Mouse (Mus musculus): Measurements from ENCODE around the gene Tenm3.

Gene Tenm3

DNA sequence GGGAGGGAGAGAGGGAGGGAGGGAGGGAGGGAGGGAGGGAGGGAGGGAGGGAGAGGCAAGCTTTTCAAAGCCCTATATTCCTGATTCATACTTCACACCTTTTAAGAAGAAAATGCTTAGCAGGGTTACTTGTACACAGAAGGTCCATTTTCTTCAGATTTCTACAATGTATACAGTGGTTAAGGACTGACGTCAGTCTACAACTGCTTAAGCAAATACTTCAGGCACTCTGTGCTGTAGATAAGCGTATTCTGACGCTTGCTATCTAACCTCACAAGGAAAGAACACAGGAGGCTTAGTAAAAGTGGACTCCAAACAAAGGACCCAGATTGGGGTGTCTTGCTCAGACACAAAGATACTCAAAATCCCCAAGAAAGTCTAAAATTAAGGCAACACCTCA, 34.6 kb downstream of the Tenm3 start:
- DNase-seq (ENCODE audit: low spot score): no peak

DNA sequence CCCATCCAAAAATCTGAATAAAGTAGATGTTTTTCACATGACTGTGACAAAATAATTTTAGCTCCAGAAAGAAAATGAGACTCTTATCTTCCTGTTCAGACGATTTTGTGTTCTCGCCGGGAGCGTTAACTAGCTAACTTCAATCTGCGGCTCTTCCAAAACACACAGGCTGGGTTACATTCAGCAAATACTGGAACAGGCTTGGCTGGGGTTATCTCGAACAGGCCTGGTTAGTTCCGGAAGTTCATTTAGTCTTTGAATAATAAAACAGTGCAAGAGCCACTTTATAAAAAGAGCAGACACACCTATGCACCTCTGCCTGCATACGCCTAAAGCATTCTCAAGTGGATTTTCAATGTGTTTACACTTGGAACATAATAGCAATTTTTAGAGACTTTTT, 40.7 kb downstream of the Tenm3 start:
- no peak for DNase-seq (ENCODE audit: low spot score)

DNA sequence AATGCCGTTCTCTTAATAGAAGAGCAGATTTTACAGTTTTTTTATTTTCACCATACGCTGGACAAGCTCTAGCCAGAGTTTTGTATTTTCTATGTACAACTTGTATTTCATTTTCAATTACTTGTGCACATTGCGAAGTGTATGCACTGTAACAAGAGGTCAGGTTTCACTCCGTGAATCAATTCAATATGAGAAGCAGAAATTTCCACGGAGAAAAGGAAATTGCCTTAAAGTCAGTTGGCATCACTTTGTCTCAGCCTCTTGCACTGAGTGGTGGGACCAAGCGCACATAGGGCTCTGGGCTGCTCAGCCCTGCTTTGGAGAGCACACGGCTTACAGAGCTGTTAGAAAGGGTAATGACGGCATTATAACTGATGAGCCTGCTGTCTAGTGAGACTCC, 41.5 kb downstream of the Tenm3 start:
- DNase-seq (ENCODE audit: low spot score): no peak

DNA sequence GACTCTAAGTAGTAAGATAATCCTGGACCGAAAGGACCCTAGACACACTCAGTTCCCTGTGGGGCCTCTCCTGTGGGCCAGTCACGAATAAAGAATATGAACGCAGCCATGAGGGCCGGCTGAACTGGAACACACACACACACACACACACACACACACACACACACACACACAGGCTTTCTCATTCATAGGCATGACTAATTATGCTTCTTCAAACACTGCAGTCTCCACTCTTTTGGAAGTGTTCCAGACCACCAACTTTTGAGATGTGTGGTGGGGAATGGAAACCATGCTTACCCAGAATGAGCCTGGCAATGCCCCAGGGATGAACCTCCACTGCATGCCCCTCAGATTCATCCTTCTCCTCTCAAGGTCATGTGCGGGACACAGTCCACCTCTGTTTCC, 45.8 kb downstream of the Tenm3 start:
- no peak for DNase-seq (ENCODE audit: low spot score)

DNA sequence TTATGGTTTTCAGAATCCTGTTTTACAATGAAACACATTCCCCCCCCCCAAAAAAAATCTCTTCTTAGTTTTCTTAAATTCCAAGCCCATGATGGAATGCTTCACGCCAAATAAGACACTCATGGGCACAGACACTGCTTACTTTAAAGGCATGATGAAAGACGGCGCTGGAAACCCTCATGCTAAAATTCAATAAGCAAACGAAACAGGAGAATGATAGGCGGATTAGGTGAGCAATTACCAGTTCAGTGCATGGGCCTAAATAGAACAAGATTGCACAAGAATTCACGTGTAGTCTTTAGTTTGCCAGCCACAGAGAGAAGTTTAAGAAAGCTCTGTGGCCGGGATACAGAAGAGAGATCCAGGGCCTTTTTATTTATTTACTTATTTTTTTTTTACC, 49.5 kb downstream of the Tenm3 start:
- DNase-seq (ENCODE audit: low spot score): no peak

DNA sequence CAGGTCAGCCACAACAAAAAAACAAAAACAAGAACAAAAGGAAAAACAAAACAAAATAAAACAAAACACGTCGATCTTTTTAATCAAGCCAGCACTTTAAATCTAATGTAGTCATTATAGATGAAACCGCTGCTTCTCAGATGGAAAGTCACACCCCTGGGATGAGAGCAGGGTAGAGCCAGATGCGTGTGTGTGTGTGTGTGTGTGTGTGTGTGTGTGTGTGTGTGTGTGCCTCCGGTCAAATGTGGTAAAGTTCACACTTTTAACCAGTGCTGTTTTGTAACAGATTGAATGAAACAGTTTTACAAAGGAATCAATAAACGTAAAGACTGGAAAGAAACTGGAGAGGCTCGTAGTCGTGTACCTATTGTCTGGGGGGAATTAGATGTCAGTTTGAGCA, 50.0 kb downstream of the Tenm3 start:
- DNase-seq (ENCODE audit: low spot score): no peak

DNA sequence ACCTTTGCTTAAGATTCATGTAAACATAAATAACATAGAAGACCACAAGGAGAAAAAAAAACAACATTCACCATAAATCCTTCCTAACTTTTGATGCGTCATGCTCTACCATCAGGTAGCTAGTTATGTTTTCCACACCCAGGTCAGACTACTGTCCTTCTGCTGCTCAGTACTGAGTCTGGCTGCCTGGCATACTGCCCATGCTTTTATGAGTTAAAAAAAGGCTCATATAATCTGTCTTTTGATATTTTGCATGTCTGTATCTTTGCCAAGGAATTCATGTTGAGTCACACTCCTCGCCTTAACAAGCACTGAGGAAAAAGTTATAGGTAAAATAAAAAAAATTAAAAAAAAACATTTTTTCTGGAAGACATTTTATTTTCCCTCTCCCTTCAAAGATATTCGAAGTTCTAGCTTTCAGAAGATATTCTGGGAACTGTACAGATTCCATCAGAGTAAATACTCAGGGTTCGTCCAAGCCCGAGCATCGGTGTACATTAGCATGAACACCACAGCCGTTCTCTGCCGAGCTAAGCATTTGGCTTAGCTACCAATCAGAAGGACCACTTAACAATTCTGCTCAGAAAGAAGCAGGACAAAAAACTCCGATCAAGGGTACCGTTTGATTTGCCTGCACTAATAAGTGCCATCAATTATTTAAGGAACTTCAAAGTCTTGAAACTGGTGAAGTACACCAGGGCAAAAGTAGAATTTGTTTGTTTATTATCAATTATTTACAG, 51.0 kb downstream of the Tenm3 start:
- DNase-seq (ENCODE audit: low spot score): no peak

DNA sequence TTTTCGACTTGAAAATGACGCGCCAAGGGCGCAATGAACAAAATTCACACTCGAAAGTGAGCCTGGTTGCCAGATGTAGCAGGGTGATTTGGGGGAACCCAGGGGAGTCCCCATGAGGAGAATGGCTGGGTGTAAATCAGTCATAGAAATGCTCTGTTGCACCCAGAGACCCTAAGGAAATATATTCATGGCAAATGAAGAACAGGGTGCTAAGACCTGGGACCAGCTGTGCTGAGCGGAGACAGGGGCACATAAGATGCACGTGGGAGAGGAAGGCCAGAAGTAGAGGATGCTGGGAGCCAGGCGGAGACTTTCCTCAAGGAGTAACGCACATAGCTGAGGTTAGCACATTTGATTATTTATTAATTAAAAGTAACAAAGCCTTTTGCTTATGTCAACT, 60.4 kb downstream of the Tenm3 start:
- DNase-seq (ENCODE audit: low spot score): no peak

DNA sequence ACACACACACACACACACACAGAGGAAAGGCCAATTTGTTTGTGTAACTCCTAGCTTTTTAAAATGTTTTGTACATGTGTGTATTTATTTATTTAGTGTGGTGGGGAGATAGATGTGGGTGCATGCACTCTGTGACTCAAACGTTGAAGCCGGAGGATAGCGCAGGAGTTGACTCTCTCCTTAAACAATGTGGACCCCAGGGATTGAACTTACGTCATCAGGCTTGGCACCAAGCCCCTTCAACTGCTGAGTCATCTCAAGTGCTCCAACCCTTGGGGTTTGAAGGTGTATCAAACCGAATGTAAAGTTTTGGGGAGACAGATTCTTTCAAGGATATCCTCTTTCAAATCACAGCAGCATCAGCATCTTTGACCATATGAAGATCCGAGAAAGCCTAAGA, 63.1 kb downstream of the Tenm3 start:
- no peak for DNase-seq (ENCODE audit: low spot score)

DNA sequence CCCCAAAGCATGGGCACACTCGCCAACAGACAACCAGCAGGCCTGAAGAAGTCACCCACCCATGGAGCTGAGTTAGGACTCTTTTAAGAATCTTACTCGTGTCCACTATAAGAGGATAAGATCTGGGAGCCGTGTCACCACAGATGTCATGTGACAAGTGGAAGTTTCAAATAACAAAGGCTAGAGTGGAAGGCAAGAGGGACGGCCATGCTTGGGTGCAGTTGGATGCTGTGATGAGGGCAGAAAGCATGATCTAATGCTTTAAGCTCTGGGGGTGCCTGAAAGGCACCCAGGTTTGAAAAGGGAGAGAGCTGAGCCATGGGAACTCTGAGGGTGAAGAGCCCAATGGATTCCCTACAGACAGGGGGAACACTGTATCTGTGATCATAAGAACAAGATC, 64.6 kb downstream of the Tenm3 start:
- no peak for DNase-seq (ENCODE audit: low spot score)

DNA sequence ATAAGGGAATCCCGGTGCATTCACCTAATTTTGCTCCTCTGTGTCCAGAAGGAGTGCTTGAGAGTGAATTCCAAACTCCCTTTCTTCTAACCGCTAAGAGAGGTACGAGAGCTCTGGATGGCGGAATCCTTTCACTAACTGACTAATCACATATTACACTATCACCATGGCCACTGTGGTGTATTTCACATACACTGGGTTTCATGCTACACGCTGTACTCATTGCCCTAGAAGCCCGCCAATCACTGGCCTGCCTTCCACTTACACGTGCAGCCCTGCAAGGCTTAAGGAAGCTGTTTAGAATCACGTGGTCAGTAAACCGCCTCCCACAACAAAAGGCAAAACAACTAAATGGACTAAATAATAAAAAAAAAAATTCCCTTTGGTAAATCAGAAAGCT, 67.7 kb downstream of the Tenm3 start:
- DNase-seq (ENCODE audit: low spot score): no peak

DNA sequence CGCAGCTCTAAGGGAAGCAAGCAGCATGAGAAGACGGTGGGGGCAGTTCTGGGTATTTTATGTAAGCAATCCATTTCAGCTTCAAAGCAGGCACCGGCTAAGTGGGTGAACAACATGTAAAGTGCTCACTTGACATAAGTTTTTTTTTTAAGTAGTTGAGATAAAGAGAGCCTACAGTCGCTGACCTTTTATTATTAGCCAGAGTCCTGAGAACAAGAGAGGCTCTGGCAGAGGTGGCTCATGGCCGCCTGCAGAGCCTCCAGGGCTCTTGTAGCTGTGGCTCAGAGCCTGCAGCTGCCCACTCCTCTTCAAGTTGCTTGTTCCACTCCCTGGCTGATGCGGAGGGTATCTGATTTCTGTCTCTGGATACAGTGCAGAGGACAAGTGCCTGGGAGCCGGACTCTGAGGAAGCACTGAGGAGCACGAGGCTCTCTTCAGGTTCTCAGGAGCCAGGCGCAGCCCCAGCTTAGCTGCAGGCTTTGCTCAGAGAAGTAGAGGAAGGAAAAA, 68.2 kb downstream of the Tenm3 start:
- DNase-seq (ENCODE audit: low spot score): no peak

DNA sequence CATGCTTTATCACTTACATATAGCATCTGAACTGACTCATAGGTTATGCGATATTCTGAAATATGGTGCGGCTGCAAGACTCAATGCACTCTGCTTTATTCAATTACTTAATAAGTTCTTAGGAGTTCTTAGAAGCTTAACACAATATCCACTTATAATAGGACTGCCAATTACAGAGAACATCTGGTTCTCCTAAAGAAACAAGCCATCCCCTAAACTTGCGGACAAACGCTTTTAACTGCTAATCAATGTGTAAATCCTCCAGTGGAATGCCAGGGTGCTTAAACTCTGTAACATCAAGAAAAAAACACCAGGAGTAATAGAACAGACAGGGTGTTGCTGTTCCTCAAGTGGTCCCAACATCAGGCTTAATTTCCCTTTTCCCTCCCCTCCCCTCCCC, 68.9 kb downstream of the Tenm3 start:
- no peak for DNase-seq (ENCODE audit: low spot score)

DNA sequence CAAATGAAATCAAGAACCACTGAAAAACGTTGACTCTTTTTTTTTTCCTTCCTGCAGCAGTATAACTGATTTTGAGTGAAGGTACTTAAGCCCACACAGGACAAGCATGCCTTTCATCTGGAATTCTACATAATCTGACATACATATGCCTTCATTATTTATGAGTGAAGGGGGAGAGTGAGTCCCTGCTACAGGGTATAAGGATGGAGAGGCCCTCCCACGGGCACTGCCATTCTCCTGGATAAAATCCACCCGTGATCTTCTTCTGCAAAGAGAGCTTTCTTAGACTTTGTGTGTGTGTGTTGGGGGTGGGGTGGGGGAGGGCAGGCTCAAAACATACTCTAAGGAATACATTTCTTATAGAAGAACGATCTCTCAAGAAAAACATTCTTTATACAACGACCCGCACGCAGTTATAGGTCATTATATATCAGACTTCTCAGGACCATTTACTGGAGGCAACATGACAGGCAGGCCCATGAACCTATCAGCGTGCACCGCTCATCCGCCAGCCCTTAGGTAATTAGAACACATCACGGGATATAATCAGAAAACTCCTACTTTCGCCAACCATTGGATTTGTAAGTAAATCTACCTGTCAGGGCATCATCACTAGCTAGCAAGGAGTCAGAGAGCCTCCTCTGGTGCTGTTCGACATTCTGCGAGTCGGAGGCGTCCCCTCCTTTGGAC, 77.1 kb downstream of the Tenm3 start:
- DNase-seq (ENCODE audit: low spot score): no peak

DNA sequence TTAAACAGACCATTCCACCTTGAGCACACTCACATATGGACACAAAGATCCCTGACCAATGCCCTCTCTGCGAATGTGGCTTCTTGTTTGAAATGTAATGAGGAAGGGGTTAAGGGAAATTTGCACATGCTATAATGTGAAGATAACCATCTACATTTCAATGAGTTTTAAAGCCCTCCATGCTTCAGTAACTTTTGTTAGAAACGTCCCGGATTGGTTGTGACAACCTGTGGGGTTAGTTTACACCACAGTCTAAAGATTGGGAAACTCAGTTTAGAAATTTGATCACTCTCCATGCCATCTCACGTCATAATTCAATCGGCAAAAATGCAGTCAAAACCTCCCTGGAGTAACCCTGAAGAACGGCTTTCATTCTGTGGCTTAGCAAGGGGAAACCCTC, 78.5 kb downstream of the Tenm3 start:
- DNase-seq (ENCODE audit: low spot score): no peak

DNA sequence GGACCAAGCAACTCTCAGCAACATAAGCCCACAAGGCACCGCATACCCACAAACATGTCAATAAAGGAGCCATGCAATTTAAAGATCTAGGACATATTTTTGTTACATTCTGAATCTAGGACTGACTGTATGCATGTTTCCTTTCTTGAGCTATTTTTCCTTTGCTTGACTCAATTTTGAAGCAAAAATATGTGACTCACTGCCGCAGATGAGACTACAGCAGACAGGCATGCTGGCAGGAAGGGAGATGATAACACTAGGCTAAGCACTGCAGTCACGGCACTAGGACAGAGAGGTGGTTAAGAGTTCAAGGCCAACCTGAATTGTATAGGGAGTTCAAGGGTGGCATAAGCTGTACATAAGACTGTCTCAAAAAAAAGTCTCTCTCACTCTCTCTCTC, 79.7 kb downstream of the Tenm3 start:
- DNase-seq (ENCODE audit: low spot score): no peak

DNA sequence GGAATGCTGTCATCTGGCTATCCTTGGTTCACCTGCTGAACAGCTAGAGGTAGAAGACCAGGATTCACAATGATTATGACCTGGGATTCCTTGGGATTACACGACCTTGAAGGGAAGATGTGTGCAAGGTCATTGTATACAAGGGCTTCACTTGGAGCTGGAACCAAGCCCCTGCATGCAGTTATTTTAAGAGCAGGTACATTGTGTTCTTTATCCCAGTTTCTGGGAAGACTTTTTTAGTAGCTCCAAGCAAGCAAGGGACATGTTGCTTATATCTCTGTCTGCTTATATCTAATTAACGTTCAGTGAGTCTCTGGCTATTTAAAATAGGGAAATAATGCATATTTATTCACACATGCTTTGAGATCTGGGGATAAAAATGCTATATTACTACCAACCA, 86.9 kb downstream of the Tenm3 start:
- DNase-seq (ENCODE audit: low spot score): no peak

DNA sequence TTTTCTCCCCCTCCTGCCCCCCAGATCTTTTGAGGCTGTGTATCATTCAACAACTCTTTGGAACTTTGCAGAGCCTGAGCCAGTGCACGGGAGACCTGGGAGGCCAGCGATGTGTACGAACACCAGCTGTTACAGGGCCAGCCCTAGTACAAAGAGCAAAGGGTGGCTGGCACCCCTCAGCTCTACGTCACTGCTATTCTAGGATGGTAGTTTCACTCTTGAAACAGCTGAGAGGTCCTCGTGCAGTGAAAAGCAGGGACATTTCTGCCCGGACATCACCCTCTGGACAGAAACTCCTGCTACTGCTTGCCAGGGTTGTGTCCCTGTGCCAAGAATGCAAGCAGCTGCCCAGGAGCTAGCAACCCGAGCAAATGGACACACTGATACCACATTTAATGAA, 88.3 kb downstream of the Tenm3 start:
- no peak for DNase-seq (ENCODE audit: low spot score)

DNA sequence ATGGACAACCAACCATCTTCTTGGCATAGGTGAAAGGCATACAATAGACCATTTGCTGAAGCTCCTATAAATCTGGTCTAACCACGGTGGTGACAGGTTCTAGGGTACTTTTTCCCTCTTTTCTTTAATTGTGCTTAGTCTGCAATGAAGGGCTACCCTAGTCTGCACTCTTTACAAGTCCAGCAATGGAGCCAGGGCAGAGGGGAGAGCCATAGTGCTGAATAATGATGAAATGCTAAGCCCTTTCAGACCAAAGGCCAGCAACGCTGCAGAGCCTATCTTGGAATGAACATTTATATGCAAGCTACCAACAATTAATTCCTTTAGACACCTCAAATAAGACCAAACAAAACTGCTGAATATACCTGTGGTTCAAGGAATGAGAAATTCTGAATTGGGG, 88.8 kb downstream of the Tenm3 start:
- no peak for DNase-seq (ENCODE audit: low spot score)

DNA sequence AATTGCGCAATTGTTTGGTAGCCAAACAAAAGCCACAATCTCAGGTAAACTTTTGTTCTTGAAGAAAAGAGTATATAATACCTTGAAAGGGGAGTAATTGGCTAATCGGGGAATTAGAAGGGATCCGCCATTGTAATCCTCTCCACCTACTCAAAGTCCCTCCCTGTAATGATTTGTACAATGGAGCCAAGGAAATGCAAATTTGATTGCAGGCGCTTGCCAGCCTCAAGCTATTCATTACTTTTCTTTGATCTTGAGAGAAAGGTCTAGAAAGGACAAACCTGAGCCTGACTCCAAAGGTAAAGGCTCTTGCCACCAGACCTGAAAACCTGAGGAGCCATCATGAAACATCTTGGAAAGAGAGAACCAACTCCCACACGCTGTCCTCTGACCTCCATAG, 91.8 kb downstream of the Tenm3 start:
- no peak for DNase-seq (ENCODE audit: low spot score)

DNA sequence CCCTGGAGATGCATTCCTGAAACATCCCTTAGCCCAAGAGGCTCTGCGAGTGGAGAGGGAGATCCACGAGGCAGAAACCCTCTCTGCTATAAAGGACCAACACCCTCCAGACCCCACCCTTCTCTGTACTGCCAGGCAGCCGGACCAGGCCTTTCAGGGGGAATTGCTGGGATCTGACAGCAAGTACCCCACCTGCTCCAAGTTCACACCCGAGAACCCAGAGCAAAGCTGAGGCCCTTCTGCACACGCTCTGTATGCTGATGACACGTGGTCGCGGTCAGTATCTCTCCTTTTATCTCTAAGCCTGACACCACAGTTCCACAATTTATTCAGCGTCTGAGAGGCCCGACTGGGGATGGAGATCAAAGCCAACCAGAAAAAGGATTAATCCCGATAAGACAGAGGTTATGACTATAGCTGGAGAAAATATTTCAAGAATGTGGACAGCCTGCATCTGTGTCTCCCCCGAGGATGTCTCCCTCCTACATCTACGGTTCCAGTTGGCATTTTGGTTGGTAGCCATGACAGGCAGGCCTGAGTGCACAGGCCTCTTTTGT, 95.2 kb downstream of the Tenm3 start:
- no peak for DNase-seq (ENCODE audit: low spot score)

DNA sequence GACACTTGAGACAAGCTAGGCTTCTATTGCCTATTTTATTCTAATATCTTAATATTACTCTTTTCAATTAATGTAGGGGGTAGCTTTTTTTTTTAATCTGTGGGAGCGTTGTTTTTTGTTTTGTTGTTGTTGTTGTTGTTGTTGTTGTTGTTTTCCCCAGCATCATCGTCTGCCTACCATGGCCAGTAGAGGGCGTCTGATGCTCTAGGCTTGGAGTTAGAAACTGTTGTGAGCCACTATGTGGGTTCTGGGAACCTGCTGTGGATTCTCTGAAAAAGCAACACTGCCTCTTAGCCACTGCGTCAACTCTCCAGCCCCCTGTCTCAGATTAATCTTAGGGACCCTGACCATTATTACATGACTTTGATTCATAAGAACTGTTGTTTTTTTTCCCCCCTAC, 99.8 kb downstream of the Tenm3 start:
- DNase-seq (ENCODE audit: low spot score): no peak

DNA sequence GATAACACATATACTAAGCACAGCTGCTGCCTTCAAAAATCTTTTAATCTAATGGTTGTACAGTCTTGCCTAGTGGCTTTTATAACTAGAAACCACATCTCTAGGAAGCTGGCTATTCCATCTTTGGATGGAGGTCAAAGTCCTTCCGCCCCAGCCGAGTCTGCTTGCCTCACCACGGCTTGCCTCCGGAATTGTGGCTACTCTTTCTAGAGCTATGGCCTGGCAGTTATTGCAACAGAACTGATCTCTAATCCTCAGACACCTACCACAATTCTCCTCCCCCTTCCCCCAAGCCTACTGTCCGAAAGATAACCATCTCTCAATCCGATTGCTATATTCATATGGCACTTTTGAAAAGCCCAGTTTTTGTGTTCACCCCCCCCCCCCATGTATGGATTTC, 101.0 kb downstream of the Tenm3 start:
- no peak for DNase-seq (ENCODE audit: low spot score)

DNA sequence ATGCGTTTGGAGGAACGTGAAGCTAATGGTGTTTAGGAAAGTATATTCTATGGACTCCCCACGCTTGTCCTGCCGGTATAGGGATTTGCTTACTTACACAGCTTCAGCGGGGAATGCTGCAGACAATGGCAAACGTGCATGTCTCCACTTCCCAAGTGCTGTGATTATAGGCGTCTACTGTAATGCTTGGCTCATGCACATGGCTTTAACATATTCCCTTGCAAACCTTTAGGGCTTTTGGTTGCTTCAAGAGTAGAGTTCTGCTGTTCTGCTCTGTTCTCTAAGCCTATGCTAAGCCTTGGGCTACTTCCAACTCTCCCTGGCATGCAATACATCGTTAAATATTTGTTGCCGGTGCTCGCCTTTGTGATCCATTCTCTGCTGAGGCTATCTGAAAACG, 102.8 kb downstream of the Tenm3 start:
- DNase-seq (ENCODE audit: low spot score): no peak

Measured in c-Kit-positive CD71-positive TER-119-positive erythroid progenitor cells, embryonic 14.5 days (primary cell).